Mouse (Mus musculus) frontal cortex, adult (tissue): ENCODE results near the gene Mipep.

ENCODE experiments used
- ATAC-seq: cut with Nextera tagmentation; 2 replicates; pipeline ENCODE4 v1.9.2; 2017; ENCODE audit warnings: mild to moderate bottlenecking, moderate library complexity, mixed read lengths; ENCODE audit not compliant: low TSS enrichment

The Mipep gene

DNA sequence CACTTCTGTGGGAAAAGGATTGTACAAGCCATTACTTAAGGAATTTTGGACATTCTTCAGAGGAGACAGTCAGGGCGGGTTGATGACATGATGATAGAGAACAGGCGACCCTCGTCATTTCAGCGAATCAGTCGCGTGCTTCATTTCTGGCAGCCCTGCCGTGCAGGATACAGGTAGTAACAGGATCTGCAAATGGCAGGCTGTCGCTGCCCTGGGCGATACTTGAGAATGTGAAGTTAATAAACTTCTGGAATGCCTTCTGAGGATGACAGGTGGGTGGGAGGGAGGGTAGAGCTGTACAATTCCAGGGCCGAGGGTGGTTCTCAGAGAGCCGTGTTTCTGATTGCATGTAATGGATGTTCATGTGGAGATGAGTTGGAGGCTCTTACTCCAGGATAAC is 82.0 kb downstream of the Mipep start:
- ATAC-seq, result no peak

DNA sequence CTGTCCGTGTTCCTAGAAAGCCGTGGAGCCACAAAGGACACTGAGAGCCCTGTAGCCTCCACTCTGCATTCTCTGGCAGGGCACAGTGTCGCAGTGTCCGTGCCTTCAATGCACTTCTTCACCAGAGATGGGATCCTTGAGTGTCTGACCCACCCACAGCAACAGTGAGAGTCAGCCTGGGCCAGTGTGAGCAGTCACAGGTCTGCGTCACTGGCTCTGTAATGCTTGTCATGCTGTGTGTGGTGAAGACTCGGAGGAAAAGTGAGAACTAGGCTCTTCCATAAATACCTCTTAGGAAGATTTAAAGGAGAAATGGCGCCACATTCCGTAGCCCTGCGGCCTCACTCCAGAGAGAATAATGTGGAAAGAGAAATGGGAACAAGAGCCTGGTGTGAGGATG is 84.0 kb downstream of the Mipep start:
- ATAC-seq, result peak; percentile 83

DNA sequence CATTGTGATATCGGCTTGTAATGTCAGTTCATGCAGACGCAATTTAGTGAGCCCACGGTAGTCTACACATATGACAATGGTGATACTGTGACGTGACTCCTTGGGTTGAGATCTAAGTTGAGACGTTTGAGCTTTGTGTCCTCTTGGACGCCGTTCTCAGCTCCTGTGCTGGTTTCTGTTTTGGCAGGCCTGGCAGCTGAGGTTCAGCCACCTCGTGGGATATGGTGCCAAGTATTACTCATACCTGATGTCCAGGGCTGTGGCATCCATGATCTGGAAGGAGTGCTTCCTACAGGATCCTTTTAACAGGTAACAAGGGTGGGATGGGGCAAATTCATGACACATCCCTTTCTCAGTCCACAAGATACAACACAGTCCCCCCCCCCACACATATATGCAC is 87.5 kb downstream of the Mipep start:
- no peak for ATAC-seq

DNA sequence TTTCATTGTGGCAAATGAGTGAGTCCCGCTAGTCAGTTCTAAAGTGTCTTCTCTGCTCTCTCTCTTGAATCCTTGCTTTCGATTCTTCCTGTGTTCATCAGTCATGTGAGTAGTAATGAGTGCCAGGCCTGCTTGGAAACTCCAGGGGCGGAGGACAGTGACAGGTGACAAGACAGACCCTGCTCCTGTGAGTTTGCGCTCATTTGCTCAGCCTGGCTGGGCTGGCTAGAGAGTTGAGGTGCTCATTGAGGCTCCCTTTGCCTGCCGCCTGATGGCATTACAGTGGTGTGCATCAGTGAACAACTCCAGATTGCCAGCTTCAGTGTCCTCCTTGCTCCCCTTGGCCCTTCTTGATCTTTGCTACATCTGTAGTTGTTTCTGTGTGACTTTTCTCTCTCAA is 97.7 kb downstream of the Mipep start:
- ATAC-seq, result no peak

DNA sequence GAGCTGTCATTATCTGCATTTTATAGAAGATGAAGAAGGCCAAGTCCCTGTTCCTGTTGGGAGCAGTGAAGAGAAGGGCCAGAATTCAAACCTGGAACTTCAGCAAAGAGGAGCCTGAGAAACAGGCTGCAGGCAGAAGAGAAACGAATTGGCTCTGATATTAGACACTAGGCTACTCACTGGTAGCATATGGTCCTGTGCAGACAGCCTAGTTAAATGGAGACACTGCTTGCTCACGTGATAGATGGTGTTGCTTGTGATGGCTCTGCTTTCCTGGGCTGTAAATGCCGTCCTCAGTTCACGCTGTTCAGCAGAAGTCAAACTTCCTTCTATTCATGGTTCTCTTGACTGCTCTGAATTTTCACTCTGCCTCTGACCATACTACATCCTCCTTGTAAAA is 98.3 kb downstream of the Mipep start:
- no peak for ATAC-seq

DNA sequence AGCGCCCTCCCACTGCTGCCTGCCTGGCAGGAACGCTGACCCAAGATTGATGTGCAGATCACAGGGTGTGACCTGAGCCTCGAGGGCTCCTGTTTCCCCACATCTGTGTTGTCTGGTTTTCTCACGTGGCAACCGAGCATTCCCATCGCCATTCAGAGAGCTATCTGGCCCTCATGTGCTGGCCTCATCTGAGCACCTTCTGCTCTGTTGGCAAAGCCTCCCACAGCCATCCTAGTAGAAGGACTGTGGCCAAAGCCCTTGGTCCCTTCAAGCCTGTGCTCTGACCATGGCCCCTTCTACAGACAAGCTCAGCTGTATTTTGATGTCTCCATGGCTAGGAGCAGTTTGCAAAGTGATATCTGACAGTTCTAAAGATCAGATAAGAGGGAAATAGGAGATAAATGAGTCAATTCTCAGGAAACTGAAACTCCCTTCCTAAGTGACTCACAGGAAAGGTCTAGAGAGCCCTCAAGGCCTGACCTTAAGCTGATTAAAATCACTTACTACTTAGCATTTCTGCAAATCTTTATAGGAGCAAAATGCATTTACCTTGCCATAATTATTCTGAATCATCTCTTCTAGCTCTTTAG is 101.1 kb downstream of the Mipep start:
- no peak for ATAC-seq

DNA sequence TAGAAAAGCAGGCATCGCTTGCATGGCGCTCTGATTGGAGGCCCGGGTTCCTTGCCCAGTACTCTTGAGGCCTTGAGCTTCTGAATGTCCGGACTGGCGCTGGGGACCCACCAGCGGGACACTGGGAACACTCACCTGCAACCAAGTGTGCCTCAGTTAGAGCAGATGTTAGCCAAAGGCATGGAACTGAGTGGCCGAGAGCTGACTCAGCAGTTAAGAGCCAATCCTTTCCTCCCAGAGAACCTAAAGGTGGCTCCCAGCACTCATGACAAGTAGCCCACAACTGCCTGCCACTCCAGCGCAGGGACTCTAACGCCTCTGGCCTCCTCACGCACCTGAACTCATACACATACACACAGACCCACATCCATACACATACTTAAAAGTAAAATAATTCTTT is 109.5 kb downstream of the Mipep start:
- no peak for ATAC-seq

DNA sequence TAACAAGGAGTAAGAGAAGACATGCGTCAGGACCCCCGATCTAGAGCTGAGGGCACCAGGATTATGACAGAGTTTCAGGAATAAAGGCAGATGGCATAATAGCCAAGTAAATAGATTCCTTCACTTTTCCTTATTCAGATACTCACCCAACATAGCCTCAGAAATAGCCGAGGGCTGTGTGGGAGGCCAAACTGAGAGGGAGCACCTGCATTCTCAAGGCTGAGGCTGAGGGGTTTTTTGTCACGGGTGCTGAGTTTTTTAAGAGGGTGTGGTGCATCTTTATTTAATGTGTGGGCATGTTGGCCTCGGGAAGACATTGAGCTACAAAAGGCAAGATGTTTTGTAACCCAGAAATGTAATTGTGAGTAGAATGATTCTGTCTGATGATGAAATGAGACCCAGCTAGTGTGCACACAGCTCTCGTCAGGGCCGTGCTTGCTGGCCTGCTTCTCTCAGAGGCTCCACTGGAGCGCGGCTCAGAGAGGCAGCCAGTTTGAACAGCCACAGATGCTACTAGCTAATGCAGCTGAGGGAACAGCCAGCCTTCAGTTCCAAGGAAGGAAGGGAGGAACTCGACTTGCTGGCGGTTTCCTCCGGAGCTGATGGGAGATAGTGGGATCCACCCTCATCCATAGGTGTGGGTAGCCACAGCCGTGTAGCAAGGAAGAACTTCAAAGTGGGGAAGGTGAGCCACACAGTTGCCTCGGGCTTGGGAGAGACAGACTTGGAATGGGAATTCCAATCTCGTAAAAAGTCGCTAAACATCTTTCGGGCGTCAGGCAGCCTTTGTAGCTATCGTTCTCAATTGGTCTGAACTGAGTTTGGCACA is 111.0 kb downstream of the Mipep start:
- peak; percentile 97 for ATAC-seq

DNA sequence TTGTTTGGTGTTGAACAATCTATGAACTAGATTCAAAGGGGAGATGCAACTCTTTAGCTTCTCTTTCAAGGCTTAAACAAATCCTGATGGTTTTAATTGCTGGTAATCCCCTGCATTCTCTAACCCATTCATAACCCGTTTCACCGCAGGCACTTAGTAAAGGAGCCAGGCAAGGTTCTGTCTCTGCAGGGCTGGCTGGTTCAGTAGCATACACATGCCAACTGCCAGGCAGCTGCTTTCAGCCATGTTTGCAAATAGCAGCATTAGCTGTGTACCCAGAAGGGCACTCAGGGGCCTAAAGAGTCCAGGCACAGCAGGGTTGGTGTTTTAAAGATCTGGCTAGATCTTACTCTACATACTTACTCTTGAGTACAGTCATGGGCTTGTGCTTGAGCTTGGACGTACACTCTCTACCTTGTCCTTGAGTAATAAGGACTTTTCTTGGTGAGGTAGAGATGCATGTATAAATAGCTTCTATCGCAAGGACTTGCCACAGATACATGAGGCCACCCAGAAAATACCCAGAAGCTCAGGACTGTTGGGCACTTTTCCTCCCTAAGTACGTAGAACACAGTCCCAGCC is 113.8 kb downstream of the Mipep start:
- no peak for ATAC-seq

DNA sequence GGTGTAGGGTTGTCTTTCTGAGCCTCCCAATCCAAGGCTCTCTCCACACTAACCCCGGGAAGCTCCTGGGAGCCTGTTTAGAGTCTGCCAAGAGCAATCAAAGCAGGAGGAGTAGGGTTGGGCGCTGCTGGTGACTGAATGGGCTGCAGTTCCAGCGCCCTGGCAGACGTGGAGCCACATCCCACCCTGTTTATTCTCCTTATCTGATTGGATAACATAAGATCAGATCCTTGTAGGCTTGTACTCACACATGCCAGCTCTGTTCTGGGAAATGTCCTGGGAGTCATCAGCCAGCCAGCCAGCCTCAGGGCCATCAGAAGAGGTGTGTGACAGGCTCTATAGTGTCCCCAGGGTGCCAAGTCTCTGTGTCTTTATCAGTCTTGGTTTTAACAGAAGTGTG is 120.1 kb downstream of the Mipep start:
- ATAC-seq, result no peak

DNA sequence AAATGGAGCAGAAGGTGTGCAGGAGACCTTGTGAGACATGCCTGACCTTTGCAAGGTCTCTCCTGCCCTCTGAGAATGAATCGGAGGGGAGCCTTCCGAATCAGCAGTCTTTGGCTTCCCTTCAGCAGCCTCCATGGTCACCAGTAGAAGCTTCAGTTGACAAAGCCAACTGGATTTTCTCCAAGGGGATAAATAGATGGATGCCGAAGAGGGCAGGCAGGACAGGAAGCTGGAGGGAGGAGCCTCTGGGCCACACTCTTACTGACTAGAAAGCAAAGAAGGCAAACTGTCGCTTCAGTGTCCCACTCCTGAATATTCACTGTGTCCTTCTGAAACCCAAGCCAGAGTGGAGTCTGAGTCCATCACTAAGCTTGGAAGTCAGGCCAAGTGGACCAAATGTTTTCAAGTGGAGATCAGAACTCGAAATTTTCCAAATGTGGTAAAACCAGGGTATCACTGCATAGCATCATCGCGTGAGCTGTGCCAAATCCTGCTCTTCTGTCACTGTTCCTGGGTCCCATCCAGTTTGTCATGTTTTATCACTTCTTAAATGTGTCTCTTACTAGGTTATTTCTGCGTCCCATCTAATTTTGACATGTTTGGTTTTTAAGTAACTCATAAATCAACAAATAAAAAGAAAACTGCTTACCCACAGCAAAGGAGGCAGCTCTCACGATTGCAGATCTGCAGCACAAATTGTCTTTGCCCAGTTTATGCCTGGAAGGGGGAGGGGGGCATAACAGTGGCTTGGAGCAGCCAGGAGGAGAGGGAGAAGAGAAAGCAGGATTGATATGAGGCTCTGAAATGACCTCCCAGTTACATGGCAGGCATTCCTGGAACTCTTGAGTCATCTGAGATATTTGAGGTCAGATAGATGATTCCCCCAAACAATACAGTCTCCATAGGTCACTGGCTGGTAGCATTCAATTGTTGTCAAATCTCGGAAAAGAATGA is 122.3 kb downstream of the Mipep start:
- ATAC-seq, result no peak

DNA sequence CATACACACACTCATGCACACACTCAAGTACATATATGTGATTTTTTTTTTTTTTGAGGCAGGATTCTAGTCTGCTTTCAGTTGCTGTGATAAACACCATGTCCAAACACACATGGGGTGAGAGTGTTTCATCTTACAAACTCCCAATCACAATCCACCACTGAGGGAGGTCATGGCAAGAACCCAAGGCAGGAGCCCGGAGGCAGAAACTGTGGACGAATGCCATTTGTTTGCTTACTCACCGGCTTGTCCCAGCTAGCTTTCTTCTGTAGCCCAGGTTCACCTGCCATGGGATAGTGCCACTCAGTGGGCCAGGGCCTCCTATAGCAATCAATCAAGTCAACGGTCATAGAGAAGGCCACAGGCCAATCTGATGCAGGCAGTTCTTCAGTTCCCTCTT is 125.0 kb downstream of the Mipep start:
- ATAC-seq, result no peak

DNA sequence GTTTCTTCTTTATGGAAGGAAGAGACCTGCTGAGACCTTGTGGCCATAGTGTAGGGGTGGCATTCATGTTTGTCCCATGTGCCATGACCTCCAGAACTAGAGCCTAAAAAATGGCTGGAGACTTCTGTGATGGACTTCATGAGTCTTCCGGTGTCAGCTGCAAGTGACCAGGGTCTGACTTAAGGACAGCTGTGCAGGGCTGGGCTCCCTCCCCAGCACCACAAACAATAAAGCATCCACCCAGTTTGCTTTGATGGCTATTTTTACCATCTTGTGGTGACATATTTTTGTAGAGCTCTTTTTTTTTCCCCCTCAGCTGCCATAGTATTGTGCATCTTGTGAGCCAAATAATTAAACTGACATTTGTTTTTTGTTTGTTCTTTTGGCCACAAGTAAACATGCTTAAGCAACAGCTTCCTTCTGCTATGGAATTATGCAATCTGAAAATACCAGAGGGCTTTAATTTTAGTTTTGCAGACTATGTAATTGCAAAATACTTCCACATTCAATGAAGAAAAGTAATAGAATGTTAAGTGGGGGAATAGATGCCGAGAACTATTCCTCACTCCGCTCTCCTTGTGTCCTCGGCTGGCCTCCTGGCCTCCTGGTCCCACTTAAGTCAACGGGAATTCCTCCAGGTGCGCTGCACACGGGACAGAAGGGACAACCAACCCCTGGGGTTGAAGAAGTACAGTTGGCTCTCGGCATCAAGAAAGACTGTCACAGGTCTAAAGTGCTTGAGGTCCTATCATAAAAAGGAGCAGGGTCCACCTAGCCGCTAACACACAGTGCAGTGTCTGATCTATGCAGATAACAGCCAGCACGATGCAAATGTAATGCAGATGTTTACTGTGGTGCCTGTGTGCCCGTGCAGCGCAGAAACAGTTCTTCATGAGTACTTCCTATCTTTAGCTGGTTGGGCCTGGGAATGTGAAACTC is 126.4 kb downstream of the Mipep start:
- ATAC-seq, result no peak

DNA sequence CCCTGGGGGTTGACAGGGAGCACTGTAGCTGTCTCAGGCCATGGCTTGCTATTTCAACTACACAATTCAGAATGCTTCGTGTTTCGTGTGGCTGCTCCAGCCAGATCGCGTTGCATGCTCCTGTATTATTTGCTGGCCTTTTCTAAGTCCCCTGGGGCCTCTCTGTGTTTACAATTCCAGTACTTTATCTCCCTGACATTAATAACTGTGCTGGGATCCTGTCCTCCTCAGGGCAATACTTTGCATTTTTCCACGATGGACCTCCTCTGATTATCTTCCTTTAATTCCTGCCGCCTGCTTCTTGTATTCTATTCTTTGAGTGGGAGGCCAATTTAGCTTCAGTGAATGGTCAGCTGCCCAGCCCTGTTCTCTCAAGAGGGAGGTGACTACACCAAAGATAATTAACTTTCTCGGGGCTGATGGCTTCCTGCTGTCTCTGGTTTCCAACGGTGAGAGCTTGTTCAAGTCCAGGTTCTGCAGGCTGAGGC is 128.7 kb downstream of the Mipep start:
- ATAC-seq, result no peak

DNA sequence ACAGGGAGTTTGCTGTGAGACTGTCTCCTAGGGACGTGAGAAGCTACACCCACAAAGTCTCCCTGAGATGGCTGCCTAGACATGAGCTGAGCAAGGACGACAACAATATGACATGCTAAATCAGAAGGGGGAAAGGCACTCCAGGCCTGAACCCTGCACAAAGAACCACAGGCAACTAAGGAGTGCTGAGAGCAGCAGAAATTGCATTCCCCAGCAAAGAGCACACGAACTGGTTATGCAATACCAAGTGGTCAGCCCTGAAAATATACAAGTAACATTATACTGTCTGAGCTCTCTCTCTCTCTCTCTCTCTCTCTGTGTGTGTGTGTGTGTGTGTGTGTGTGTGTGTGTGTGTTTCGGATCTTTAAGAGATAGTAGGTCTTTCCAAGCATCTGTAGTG is 132.3 kb downstream of the Mipep start:
- ATAC-seq, result no peak

DNA sequence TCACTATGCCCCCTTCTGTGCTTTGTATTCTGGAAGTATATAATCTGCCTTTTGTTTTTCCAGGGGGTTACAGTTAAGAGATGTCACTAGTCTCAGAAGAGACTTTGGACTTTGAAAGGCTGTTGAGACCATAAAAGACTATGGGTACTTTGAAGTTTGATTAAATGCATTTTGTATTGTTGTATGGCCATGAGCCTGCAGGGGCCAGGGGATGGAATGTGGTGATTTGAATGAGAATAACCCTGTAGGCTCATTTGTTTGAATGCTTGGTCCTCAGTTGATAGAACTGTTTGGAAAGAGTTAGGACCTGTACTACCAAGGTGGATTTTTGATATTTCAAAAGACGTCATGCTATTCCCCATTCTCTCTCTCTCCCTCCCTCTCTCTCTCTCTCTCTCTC is 141.6 kb downstream of the Mipep start:
- ATAC-seq, result no peak

DNA sequence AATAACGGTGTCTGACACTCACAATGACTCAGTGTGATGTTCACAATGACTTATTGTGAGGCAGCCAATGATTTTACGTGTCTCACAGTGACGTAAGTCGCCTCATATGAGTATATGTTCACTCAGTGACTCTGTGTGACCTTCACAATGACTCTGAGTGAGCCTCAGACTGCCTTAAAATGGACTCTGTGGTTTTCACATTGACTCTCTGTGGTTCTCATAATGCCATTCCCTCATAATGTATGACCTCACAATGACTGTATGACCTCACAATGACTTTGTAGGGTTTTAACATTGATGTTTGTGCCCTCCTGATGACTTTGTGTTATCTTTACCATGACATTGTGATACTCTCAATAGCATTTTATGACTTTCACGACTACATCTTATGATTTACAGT is 151.3 kb downstream of the Mipep start:
- no peak for ATAC-seq

DNA sequence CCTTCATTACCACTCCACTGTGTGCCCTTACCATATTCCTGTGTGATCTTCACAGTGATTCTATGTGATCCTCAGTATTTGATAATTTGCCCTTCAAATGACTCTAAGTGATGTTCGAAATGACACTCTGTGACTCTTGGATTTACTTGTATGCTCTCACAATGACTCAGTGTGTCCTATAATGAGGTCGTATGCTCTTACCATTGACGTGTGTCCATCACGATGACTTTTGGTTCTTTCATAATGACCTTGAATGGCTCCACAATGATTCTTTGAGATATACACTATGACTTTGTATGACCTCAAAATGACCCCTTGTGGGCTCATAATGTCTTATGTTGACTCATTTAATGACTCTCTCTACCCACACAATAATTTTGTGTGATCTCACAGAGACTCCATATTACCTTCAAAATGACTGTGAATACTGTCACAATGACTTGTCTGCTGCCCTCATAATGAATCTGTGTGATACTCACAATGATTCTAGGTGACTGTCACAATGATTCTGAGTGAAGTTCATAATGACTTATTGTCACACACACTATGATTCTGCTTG is 153.2 kb downstream of the Mipep start:
- no peak for ATAC-seq
